Mouse (Mus musculus): ENCODE results near the gene F11r. TPM values are rescaled to one million over a fixed set of nuclear protein-coding genes. Genes with fewer than 3 reads are reported as not detected.
"Not testable (repeated sequence)": the region's sequence is repeated elsewhere in the genome, so short reads cannot be mapped to it uniquely, and the experiment has no call there.

The F11r gene
- total and polyA plus RNA-seq, 2 experiments from 2014 or later, result 45.6 to 75.8 TPM

DNA sequence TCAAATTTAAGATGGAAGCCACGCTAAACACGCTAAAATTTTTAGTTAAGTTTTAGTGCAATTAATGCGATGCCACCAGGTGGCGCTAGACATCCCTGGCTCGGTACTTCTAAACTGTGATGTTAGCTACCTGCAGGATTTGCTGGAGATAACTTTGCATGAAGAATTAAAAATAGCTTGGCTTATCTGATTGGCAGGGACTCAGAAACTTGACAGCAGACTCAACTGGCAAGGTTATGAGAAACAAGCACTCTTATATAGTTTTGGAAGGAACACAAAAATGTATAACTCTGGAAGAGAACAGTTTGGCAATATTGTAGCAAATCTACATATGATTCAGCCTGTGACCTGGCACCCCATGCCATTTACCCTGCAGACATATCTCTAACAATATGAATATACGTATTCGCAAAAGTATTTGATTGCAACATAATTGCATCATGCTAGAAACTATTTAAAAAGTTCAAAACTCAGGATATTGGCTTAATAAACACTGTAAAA is 33.1 kb downstream of the F11r start:
- peak overlapping the region; percentile 21; the same call in 1 of the 2 replicates for H3K4me2 ChIP-seq (ENCODE audit: low read depth, low read length)

DNA sequence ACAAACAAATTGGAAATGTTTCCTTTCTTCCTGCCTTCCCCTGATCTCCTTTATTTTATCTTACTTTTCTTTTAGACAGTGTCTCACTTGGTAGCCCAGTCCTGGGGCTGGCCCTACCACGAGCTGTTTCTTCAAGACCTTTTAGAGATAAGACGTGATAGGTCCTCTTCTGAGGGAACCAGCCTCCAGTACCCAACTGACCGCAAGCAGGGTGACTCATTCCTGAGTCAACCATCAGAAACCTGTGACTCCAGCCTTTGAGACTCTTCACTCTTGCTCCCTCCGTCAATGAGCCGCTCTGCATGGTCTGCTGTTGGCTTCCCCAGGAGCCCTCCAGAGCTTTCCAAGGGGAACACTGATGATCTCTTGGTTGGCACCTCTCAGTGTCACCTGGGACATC is 33.6 kb downstream of the F11r start:
- H3K27ac ChIP-seq (ENCODE audit: low read depth), result no peak overlapping the region

More for the DNA sequence above, 33.1 kb downstream of the F11r start:
- TF ChIP-seq EP300 (IDR thresholded peaks at IDR 0.05; ENCODE audit: low read depth), result no peak
- peak; percentile 76 for TF ChIP-seq CTCF (IDR thresholded peaks at IDR 0.05; ENCODE audit: low read depth)
- no peaks in the 10 kb centered on the region for H3K27me3 ChIP-seq (ENCODE audit: control insufficient read depth, insufficient read depth, low read length)
- H3K9me3 ChIP-seq (replicated peaks; ENCODE audit: control insufficient read depth, low read length), result no peaks in the 10 kb centered on the region
- no peak overlapping the region for H3K9ac ChIP-seq (replicated peaks; ENCODE audit: low read depth, low read length)
- ATAC-seq (ENCODE audit: insufficient read depth, low read depth), result peak; percentile 18; the same call in 1 of the 2 replicates
- no peak for DNase-seq (ENCODE audit: low spot score)
- peaks cover 10% of the 10 kb centered on the region for H3K4me1 ChIP-seq (ENCODE audit: control insufficient read depth, insufficient read depth)
- H3K27ac ChIP-seq (ENCODE audit: low read depth), result peak overlapping the region; percentile 36
- WGBS, result 29% methylated on average over 7 of the region's 7 CpGs
- no peaks in the 10 kb centered on the region for H3K36me3 ChIP-seq (replicated peaks; ENCODE audit: control insufficient read depth, insufficient read depth, low read length)
- H3K4me3 ChIP-seq (ENCODE audit: low read depth, low read length), result no peak overlapping the region

DNA sequence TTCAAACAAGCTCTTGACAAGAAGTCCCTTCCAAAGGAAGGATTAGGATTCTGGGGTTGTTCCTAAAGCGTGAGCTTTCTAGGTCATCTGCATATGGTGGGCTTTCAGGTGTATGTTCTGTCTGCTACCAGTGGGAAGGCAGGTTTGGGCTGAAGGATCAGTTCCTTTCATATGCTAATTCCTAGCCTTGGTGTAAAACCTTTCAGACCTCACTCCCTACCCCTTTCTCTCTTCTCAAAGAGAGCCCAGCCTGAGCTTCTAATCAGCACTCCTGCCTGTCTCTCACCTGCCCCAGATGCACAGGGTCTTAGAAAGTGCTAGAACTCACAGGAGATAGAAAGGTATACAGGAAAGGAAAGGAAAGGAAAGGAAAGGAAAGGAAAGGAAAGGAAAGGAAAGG is 34.1 kb downstream of the F11r start:
- WGBS, result 75% methylated on average over 1 of the region's 1 CpGs
- Histone ChIP-seq H3K27me3 (ENCODE audit: control insufficient read depth, insufficient read depth, low read length) (no peaks in the 10 kb centered on the region), H3K4me2 (ENCODE audit: low read depth, low read length) (no peak overlapping the region), H3K9ac (replicated peaks; ENCODE audit: low read depth, low read length) (no peak overlapping the region), H3K4me3 (ENCODE audit: low read depth, low read length) (no peak overlapping the region), H3K36me3 (replicated peaks; ENCODE audit: control insufficient read depth, insufficient read depth, low read length) (no peaks in the 10 kb centered on the region), H3K4me1 (ENCODE audit: control insufficient read depth, insufficient read depth) (peaks cover 10% of the 10 kb centered on the region), H3K9me3 (replicated peaks; ENCODE audit: control insufficient read depth, low read length) (no peaks in the 10 kb centered on the region), H3K27ac (ENCODE audit: low read depth) (no peak overlapping the region)
- ATAC-seq (ENCODE audit: insufficient read depth, low read depth) (no peak), DNase-seq (ENCODE audit: low spot score) (no peak)
- no peak for TF ChIP-seq EP300 (IDR thresholded peaks at IDR 0.05; ENCODE audit: low read depth)
- TF ChIP-seq CTCF (IDR thresholded peaks at IDR 0.05; ENCODE audit: low read depth), result no peak

More for the DNA sequence above, 33.6 kb downstream of the F11r start:
- DNase-seq (ENCODE audit: low spot score) (no peak), ATAC-seq (ENCODE audit: insufficient read depth, low read depth) (no peak)
- H3K36me3 ChIP-seq (replicated peaks; ENCODE audit: control insufficient read depth, insufficient read depth, low read length), result no peaks in the 10 kb centered on the region
- no peak for TF ChIP-seq CTCF (IDR thresholded peaks at IDR 0.05; ENCODE audit: low read depth)
- TF ChIP-seq EP300 (IDR thresholded peaks at IDR 0.05; ENCODE audit: low read depth), result no peak
- peaks cover 10% of the 10 kb centered on the region for H3K4me1 ChIP-seq (ENCODE audit: control insufficient read depth, insufficient read depth)
- H3K27me3 ChIP-seq (ENCODE audit: control insufficient read depth, insufficient read depth, low read length), result no peaks in the 10 kb centered on the region
- no peaks in the 10 kb centered on the region for H3K9me3 ChIP-seq (replicated peaks; ENCODE audit: control insufficient read depth, low read length)
- no peak overlapping the region for H3K4me3 ChIP-seq (ENCODE audit: low read depth, low read length)
- no peak overlapping the region for H3K4me2 ChIP-seq (ENCODE audit: low read depth, low read length)
- 56% methylated on average over 5 of the region's 5 CpGs for WGBS
- H3K9ac ChIP-seq (replicated peaks; ENCODE audit: low read depth, low read length), result no peak overlapping the region

DNA sequence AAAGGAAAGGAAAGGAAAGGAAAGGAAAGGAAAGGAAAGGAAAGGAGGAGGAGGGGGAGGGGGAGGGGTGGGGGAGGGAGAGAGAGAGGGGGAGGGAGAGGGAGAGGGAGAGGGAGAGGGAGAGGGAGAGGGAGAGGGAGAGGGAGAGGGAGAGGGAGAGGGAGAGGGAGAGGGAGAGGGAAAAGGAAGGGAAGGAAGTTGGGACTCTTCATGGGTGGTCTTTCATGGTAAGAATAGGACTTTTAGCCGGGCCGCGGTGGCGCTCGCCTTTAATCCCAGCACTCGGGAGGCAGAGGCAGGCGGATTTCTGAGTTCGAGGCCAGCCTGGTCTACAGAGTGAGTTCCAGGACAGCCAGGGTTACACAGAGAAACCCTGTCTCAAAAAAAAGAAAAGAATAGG is 34.6 kb downstream of the F11r start:
- H3K9me3 ChIP-seq (replicated peaks; ENCODE audit: control insufficient read depth, low read length); H3K4me1 ChIP-seq (ENCODE audit: control insufficient read depth, insufficient read depth); H3K4me3 ChIP-seq (ENCODE audit: low read depth, low read length); H3K27me3 ChIP-seq (ENCODE audit: control insufficient read depth, insufficient read depth, low read length); H3K9ac ChIP-seq (replicated peaks; ENCODE audit: low read depth, low read length); DNase-seq (ENCODE audit: low spot score); H3K36me3 ChIP-seq (replicated peaks; ENCODE audit: control insufficient read depth, insufficient read depth, low read length); ATAC-seq (ENCODE audit: insufficient read depth, low read depth); H3K27ac ChIP-seq (ENCODE audit: low read depth); H3K4me2 ChIP-seq (ENCODE audit: low read depth, low read length): not testable (repeated sequence)
- WGBS, result 87% methylated on average over 8 of the region's 8 CpGs

DNA sequence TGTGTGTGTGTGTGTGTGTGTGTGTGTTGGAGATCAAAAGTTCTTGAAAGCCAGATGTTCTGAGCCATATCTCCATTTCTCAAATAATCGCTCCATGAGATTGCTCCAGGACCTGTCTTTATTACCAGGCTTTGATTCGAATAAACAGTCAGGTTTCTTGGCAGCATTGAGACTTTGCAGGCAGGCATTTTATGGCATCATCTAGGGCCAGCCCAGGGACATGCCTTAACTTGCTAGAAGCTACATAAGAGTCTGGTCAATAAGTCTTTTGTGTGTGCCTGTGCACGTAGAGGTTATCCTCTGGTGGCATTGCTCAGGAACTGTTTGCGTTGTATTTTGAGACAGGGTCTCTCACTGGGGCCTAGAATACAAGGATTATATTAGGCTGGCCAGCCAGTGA is 36.2 kb downstream of the F11r start:
- peaks cover 10% of the 10 kb centered on the region for H3K4me1 ChIP-seq (ENCODE audit: control insufficient read depth, insufficient read depth)
- H3K4me3 ChIP-seq (ENCODE audit: low read depth, low read length), result no peak overlapping the region
- ATAC-seq (ENCODE audit: insufficient read depth, low read depth), result no peak
- H3K9me3 ChIP-seq (replicated peaks; ENCODE audit: control insufficient read depth, low read length), result no peaks in the 10 kb centered on the region
- H3K36me3 ChIP-seq (replicated peaks; ENCODE audit: control insufficient read depth, insufficient read depth, low read length), result no peaks in the 10 kb centered on the region
- 71% methylated on average over 4 of the region's 4 CpGs for WGBS
- no peak overlapping the region for H3K27ac ChIP-seq (ENCODE audit: low read depth)
- H3K9ac ChIP-seq (replicated peaks; ENCODE audit: low read depth, low read length), result no peak overlapping the region
- no peaks in the 10 kb centered on the region for H3K27me3 ChIP-seq (ENCODE audit: control insufficient read depth, insufficient read depth, low read length)
- no peak overlapping the region for H3K4me2 ChIP-seq (ENCODE audit: low read depth, low read length)
- no peak for DNase-seq (ENCODE audit: low spot score)
- no peak for TF ChIP-seq CTCF (IDR thresholded peaks at IDR 0.05; ENCODE audit: low read depth)
- no peak for TF ChIP-seq EP300 (IDR thresholded peaks at IDR 0.05; ENCODE audit: low read depth)

DNA sequence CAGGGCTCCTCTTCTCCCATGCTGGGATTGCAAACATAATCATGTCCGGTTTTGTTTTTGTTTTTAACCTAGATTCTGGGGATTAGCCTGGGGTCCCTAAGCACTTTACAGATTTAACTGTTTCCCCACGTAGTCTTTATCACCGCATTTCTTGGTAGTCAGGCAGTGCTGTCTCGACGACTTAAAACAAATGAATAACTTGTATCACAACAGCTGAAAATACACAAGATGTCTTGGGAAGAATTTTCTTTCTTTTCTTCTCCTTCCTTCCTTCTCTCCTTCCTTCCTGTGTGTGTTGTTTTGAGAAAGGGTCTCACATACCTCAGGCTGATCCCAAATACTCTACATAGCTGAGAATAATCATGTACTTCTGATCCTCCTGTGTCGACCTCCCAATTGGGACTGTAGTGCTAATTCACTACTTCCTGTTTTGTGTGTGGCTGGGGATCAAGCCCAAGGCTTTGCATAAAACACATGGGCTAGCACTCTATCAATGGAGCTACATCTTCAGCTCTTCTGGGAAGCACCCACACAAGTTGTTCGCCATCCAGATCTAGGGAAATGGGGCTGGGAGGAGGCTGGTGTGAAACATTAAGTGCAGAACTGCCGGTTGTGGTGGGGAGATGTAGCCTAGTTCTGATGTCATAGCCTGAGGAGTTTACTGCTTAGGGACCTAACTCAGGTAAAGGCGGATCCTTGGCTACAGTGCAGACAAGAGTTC is 36.7 kb downstream of the F11r start:
- ATAC-seq (ENCODE audit: insufficient read depth, low read depth) (no peak), DNase-seq (ENCODE audit: low spot score) (no peak)
- no peaks in the 10 kb centered on the region for H3K9me3 ChIP-seq (replicated peaks; ENCODE audit: control insufficient read depth, low read length)
- 61% methylated on average over 9 of the region's 9 CpGs for WGBS
- H3K9ac ChIP-seq (replicated peaks; ENCODE audit: low read depth, low read length), result no peak overlapping the region
- TF ChIP-seq EP300 (IDR thresholded peaks at IDR 0.05; ENCODE audit: low read depth), result no peak
- TF ChIP-seq CTCF (IDR thresholded peaks at IDR 0.05; ENCODE audit: low read depth), result no peak
- no peaks in the 10 kb centered on the region for H3K27me3 ChIP-seq (ENCODE audit: control insufficient read depth, insufficient read depth, low read length)
- no peak overlapping the region for H3K4me3 ChIP-seq (ENCODE audit: low read depth, low read length)
- H3K27ac ChIP-seq (ENCODE audit: low read depth), result no peak overlapping the region
- no peaks in the 10 kb centered on the region for H3K36me3 ChIP-seq (replicated peaks; ENCODE audit: control insufficient read depth, insufficient read depth, low read length)
- peaks cover 10% of the 10 kb centered on the region for H3K4me1 ChIP-seq (ENCODE audit: control insufficient read depth, insufficient read depth)
- H3K4me2 ChIP-seq (ENCODE audit: low read depth, low read length), result no peak overlapping the region

Measured in heart, postnatal 0 days (tissue).